Mouse (Mus musculus) lung, adult 2 months (tissue): Measurements from ENCODE around the gene Osgep. TPM values are rescaled to one million over a fixed set of nuclear protein-coding genes. Genes with fewer than 3 reads are reported as not detected.
"Not testable (repeated sequence)": the region's sequence is repeated elsewhere in the genome, so short reads cannot be mapped to it uniquely, and the experiment has no call there.

Experiments
- DNase-seq: peaks from one replicate; pipeline ENCODE4 v3.0.0; 2022
- H3K4me1 ChIP-seq: fragments of 200-500 bp; 2 replicates; pipeline ENCODE4 v1.6.1; 2011; ENCODE audit warnings: low read length; ENCODE audit not compliant: control insufficient read depth, insufficient read depth
- H3K4me3 ChIP-seq: fragments of 200-500 bp; replicated peaks from 2 replicates; pipeline ENCODE3; 2011; ENCODE audit warnings: low read depth, mild to moderate bottlenecking, control low read depth, low read length; ENCODE audit errors: extremely low read depth
- CTCF ChIP-seq: fragments of 200-500 bp; IDR thresholded peaks from 2 replicates; pipeline ENCODE4 v1.5.1; 2011; ENCODE audit warnings: mild to moderate bottlenecking, low read length, control low read depth; ENCODE audit not compliant: insufficient read depth
- POLR2A ChIP-seq: fragments of 200-500 bp; IDR thresholded peaks from 2 replicates; pipeline ENCODE4 v1.6.1; 2011; ENCODE audit warnings: low read depth, mild to moderate bottlenecking, control low read depth, low read length, borderline replicate concordance; ENCODE audit errors: extremely low read depth
- WGBS: fragments of 180-500 bp; shearing (Covaris S2); methylation state at CpG from one replicate; pipeline ENCODE4 v1.1.7; 2018; 5-methylcytosine and 5-hydroxymethylcytosine counted together
- polyA plus RNA-seq: library from polyadenylated mRNA; depleted of rRNA; stranded (reverse); fragments of >200 nt; gene quantifications from 2 replicates; pipeline ENCODE4 v1.2.3, GENCODE M21; 2012

Gene Osgep
- polyA plus RNA-seq, 1 experiment = 104 TPM

- H3K4me3 ChIP-seq = no peak overlapping the region
- H3K4me1 ChIP-seq = peaks cover 2% of the 10 kb centered on the region; the same call in 1 of the 2 replicates
- WGBS = 62% methylated on average over 10 of the region's 10 CpGs
- TF ChIP-seq CTCF (no peak), POLR2A (no peak)
- DNase-seq = no peak
Observed at GRCm38 (mm10) chr14:50955487-50955886, 30.8 kb upstream of the Osgep start.

GRCm38 (mm10) chr14:50945526-50945925 is 20.8 kb upstream of the Osgep start:
- peak overlapping the region; percentile 21 for H3K4me3 ChIP-seq
- DNase-seq, H3K4me1 ChIP-seq: not testable (repeated sequence)
- 9% methylated on average over 3 of the region's 3 CpGs for WGBS

- not testable (repeated sequence) for H3K4me1 ChIP-seq, DNase-seq
- 2% methylated on average over 6 of the region's 6 CpGs for WGBS
- H3K4me3 ChIP-seq = peak overlapping the region; percentile 68
Observed at GRCm38 (mm10) chr14:50945081-50945480, 20.4 kb upstream of the Osgep start.

GRCm38 (mm10) chr14:50944668-50945033 is 20.0 kb upstream of the Osgep start:
- not testable (repeated sequence) for H3K4me1 ChIP-seq, DNase-seq
- peak overlapping the region; percentile 62 for H3K4me3 ChIP-seq
- WGBS = under 1% methylated on average over 15 of the region's 15 CpGs

GRCm38 (mm10) chr14:50943932-50944667 is 19.4 kb upstream of the Osgep start, which contains the start of gene Gm49342:
TSS of gene Gm49342 (plus strand) at chr14:50944517.
- TF ChIP-seq POLR2A (peak; percentile 99), CTCF (no peak)
- WGBS = 4% methylated on average over 31 of the region's 31 CpGs
- peak; percentile 98 for DNase-seq
- H3K4me3 ChIP-seq = peak within 1 kb of the TSS; percentile 68
- H3K4me1 ChIP-seq = peaks cover 5% of the 10 kb centered on the region

- TF ChIP-seq CTCF = no peak
- no peak for TF ChIP-seq POLR2A
- no peak for DNase-seq
- no peaks in the 10 kb centered on the region for H3K4me1 ChIP-seq
- 22% methylated on average over 2 of the region's 2 CpGs for WGBS
- no peak overlapping the region for H3K4me3 ChIP-seq
Observed at GRCm38 (mm10) chr14:50938940-50939339, 14.2 kb upstream of the Osgep start.

- no peaks in the 10 kb centered on the region for H3K4me1 ChIP-seq
- no peak for TF ChIP-seq CTCF
- TF ChIP-seq POLR2A = no peak
- DNase-seq = no peak
- no peak overlapping the region for H3K4me3 ChIP-seq
- 73% methylated on average over 3 of the region's 3 CpGs for WGBS
Observed at GRCm38 (mm10) chr14:50938119-50938908, 13.6 kb upstream of the Osgep start.

GRCm38 (mm10) chr14:50936649-50937048 is 12.0 kb upstream of the Osgep start:
- DNase-seq = no peak
- 32% methylated on average over 1 of the region's 1 CpGs for WGBS
- H3K4me3 ChIP-seq = no peak overlapping the region
- no peaks in the 10 kb centered on the region for H3K4me1 ChIP-seq
- TF ChIP-seq CTCF (no peak), POLR2A (no peak)

- no peak for TF ChIP-seq CTCF
- TF ChIP-seq POLR2A = no peak
- peak overlapping the region; percentile 74 for H3K4me3 ChIP-seq
- H3K4me1 ChIP-seq = peaks cover 5% of the 10 kb centered on the region; the same call in 1 of the 2 replicates
- 11% methylated on average over 12 of the region's 12 CpGs for whole genome bisulfite sequencing
- DNase-seq = no peak
Observed at GRCm38 (mm10) chr14:50931493-50932020, 6.9 kb upstream of the Osgep start.
